Mouse (Mus musculus) stomach, postnatal 0 days (tissue): ENCODE results near the gene Manba. TPM values are rescaled to one million over a fixed set of nuclear protein-coding genes. Genes with fewer than 3 reads are reported as not detected.

Experiments used
- ATAC-seq: fragments of 200-750 bp; cut with Nextera tagmentation; 2 replicates; pipeline ENCODE4 v1.8.0; 2017; ENCODE audit not compliant: low FRiP score, low TSS enrichment
- DNase-seq: peaks from one replicate; pipeline ENCODE4 v3.0.0-alpha.2; 2016; ENCODE audit warnings: low spot score
- H3K27ac ChIP-seq: fragments of 300-500 bp; sonication (generic); replicated peaks from 2 replicates; pipeline ENCODE4 v1.5.1; 2014; ENCODE audit warnings: mild to moderate bottlenecking, control low read depth
- H3K27me3 ChIP-seq: fragments of 300-500 bp; sonication (generic); 2 replicates; pipeline ENCODE4 v1.6.1; 2014; ENCODE audit warnings: low read length; ENCODE audit not compliant: control insufficient read depth, insufficient read depth
- H3K36me3 ChIP-seq: fragments of 300-500 bp; sonication (generic); 2 replicates; pipeline ENCODE4 v1.6.1; 2014; ENCODE audit warnings: low read length, mixed read lengths; ENCODE audit not compliant: control insufficient read depth, insufficient read depth
- H3K4me1 ChIP-seq: fragments of 300-500 bp; sonication (generic); replicated peaks from 2 replicates; pipeline ENCODE4 v1.6.1; 2014; ENCODE audit warnings: antibody characterized with exemption; ENCODE audit not compliant: control insufficient read depth, insufficient read depth
- H3K4me2 ChIP-seq: fragments of 300-500 bp; sonication (generic); replicated peaks from 2 replicates; pipeline ENCODE4 v1.6.1; 2014; ENCODE audit warnings: low read depth, mild to moderate bottlenecking, control low read depth, moderate library complexity
- H3K4me3 ChIP-seq: fragments of 300-500 bp; sonication (generic); 2 replicates; pipeline ENCODE4 v1.5.1; 2014; ENCODE audit warnings: low read depth, low read length, control low read depth
- H3K9ac ChIP-seq: fragments of 300-500 bp; sonication (generic); 2 replicates; pipeline ENCODE4 v1.6.1; 2014; ENCODE audit warnings: mild to moderate bottlenecking, low read length, control low read depth, mixed read lengths
- H3K9me3 ChIP-seq: fragments of 300-500 bp; sonication (generic); 2 replicates; pipeline ENCODE4 v1.6.1; 2016; ENCODE audit warnings: low read length; ENCODE audit not compliant: control insufficient read depth
- CTCF ChIP-seq: IDR thresholded peaks from 2 replicates; pipeline ENCODE4 v1.5.1; 2016; ENCODE audit warnings: antibody characterized with exemption, low read depth, mild to moderate bottlenecking, moderate library complexity
- EP300 ChIP-seq: optimal IDR thresholded peaks from 2 replicates; pipeline ENCODE3; 2016; ENCODE audit warnings: antibody characterized with exemption
- WGBS: fragments of 180-500 bp; shearing (Covaris S2); extraction: QIAGEN DNeasy Blood & Tissue Kit; methylation state at CpG from one replicate; pipeline ENCODE4 v1.1.7; 2014; 5-methylcytosine and 5-hydroxymethylcytosine counted together
- polyA plus RNA-seq: library from polyadenylated mRNA; unstranded; fragments of >200 nt; fragmentation: Nextera tagmentation; extraction: Ambion mirVana; gene quantifications from 2 replicates; pipeline ENCODE4 v1.2.1, GENCODE M21; 2015

Gene Manba
- polyA plus RNA-seq, 1 experiment from 2014 or later: 11.8 TPM

DNA sequence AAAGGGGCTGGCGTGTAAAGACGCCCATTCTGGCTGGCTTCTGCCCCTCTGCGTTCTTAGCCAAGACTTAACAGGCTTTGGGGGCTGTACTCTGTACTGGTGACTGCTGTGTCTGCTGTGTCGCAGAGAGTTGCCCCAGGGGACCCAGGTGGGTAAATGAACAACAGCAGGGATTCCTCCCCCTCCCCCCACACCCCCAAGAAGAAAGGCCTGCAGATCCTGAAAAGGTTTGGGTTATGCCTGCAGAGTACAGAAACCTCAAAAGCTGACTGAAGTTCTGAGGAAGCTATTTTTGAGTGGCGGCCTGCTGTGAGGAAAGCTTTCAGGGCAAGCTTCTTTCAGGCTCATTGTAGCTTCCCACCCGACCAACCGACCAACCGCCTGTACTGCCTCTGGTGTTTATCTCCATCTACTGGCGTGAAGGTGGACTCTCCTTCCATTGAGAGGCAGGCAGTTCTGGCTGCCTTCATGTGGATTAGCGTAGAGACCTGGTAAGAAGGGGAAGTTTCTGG, 96.3 kb downstream of the Manba start:
- no peak overlapping the region for H3K27ac ChIP-seq
- WGBS: 25% methylated on average over 10 of the region's 10 CpGs
- TF ChIP-seq EP300 (no peak), CTCF (peak; percentile 86)
- no peak overlapping the region for H3K4me3 ChIP-seq
- DNase-seq: peak; percentile 45
- no peaks in the 10 kb centered on the region; the same call in 1 of the 2 replicates for H3K4me1 ChIP-seq
- peaks cover 6% of the 10 kb centered on the region; the same call in 1 of the 2 replicates for H3K36me3 ChIP-seq
- ATAC-seq: peak; percentile 56; the same call in 1 of the 2 replicates
- H3K27me3 ChIP-seq: no peaks in the 10 kb centered on the region
- H3K9me3 ChIP-seq: no peaks in the 10 kb centered on the region
- H3K9ac ChIP-seq: no peak overlapping the region
- no peak overlapping the region for H3K4me2 ChIP-seq

GRCm38 (mm10) chr3:135582246-135582645, 96.8 kb downstream of the Manba start:
- no peak for DNase-seq
- no peaks in the 10 kb centered on the region for H3K9me3 ChIP-seq
- H3K9ac ChIP-seq: no peak overlapping the region
- H3K36me3 ChIP-seq: peaks cover 9% of the 10 kb centered on the region; the same call in 1 of the 2 replicates
- 92% methylated on average over 7 of the region's 7 CpGs for WGBS
- no peak for ATAC-seq
- H3K4me3 ChIP-seq: no peak overlapping the region
- no peaks in the 10 kb centered on the region for H3K27me3 ChIP-seq
- no peak overlapping the region for H3K27ac ChIP-seq
- no peak overlapping the region for H3K4me2 ChIP-seq
- no peaks in the 10 kb centered on the region; the same call in 1 of the 2 replicates for H3K4me1 ChIP-seq
- TF ChIP-seq CTCF: no peak
- no peak for TF ChIP-seq EP300

- no peak for TF ChIP-seq CTCF
- no peak for TF ChIP-seq EP300
These were observed 100.1 kb downstream of the Manba start for GRCm38 (mm10) chr3:135585482-135585881.

GRCm38 (mm10) chr3:135586060-135586459, 100.6 kb downstream of the Manba start:
- WGBS: 65% methylated on average over 2 of the region's 2 CpGs
- peaks cover 21% of the 10 kb centered on the region for H3K36me3 ChIP-seq
- TF ChIP-seq EP300: no peak
- TF ChIP-seq CTCF: no peak

More at GRCm38 (mm10) chr3:135585482-135585881, 100.1 kb downstream of the Manba start:
- H3K4me2 ChIP-seq: no peak overlapping the region
- no peaks in the 10 kb centered on the region for H3K9me3 ChIP-seq
- no peak overlapping the region for H3K27ac ChIP-seq
- 62% methylated on average over 6 of the region's 6 CpGs for WGBS
- no peak overlapping the region for H3K9ac ChIP-seq
- 0 out of 2 replicates have a peak, but pooled peaks have one; percentile 43 for ATAC-seq
- DNase-seq: no peak
- no peaks in the 10 kb centered on the region for H3K4me1 ChIP-seq
- no peak overlapping the region for H3K4me3 ChIP-seq
- H3K27me3 ChIP-seq: no peaks in the 10 kb centered on the region
- H3K36me3 ChIP-seq: peaks cover 21% of the 10 kb centered on the region

GRCm38 (mm10) chr3:135586471-135586880, 101.1 kb downstream of the Manba start:
- Histone ChIP-seq H3K4me1 (no peaks in the 10 kb centered on the region), H3K27me3 (no peaks in the 10 kb centered on the region), H3K36me3 (peaks cover 21% of the 10 kb centered on the region), H3K9ac (no peak overlapping the region), H3K9me3 (no peaks in the 10 kb centered on the region), H3K4me3 (no peak overlapping the region), H3K27ac (no peak overlapping the region), H3K4me2 (no peak overlapping the region)
- no peak for TF ChIP-seq EP300
- no peak for TF ChIP-seq CTCF
- peak; percentile 76 for ATAC-seq
- DNase-seq: peak; percentile 45
- 68% methylated on average over 4 of the region's 4 CpGs for WGBS

More at GRCm38 (mm10) chr3:135586060-135586459, 100.6 kb downstream of the Manba start:
- H3K4me3 ChIP-seq: no peak overlapping the region
- H3K9me3 ChIP-seq: no peaks in the 10 kb centered on the region
- H3K27ac ChIP-seq: no peak overlapping the region
- no peak overlapping the region for H3K4me2 ChIP-seq
- no peak overlapping the region for H3K9ac ChIP-seq
- H3K4me1 ChIP-seq: no peaks in the 10 kb centered on the region
- DNase-seq (no peak), ATAC-seq (no peak)
- H3K27me3 ChIP-seq: no peaks in the 10 kb centered on the region

- Histone ChIP-seq H3K36me3 (peaks cover 34% of the 10 kb centered on the region), H3K4me1 (no peaks in the 10 kb centered on the region), H3K27me3 (no peaks in the 10 kb centered on the region), H3K27ac (no peak overlapping the region), H3K9me3 (no peaks in the 10 kb centered on the region), H3K9ac (no peak overlapping the region), H3K4me2 (no peak overlapping the region), H3K4me3 (no peak overlapping the region)
- ATAC-seq (no peak), DNase-seq (no peak)
- TF ChIP-seq CTCF (no peak), EP300 (no peak)
- 64% methylated on average over 4 of the region's 4 CpGs for WGBS
These were observed 105.1 kb downstream of the Manba start for GRCm38 (mm10) chr3:135590471-135590870.
